Mouse (Mus musculus) heart, embryonic 13.5 days (tissue): ENCODE data around the gene Slbp. TPM values are rescaled to one million over a fixed set of nuclear protein-coding genes. Genes with fewer than 3 reads are reported as not detected.

Source experiments
- ATAC-seq: fragments of 200-750 bp; cut with Nextera tagmentation; 2 replicates; pipeline ENCODE4 v1.8.0; 2017; ENCODE audit warnings: moderate TSS enrichment; ENCODE audit not compliant: insufficient number of reproducible peaks, low FRiP score, low TSS enrichment; ENCODE audit errors: extremely low read depth
- H3K27ac ChIP-seq: fragments of 300-500 bp; sonication (generic); replicated peaks from 2 replicates; pipeline ENCODE4 v1.5.1; 2015; ENCODE audit warnings: moderate library complexity, mild to moderate bottlenecking, inconsistent platforms
- H3K27me3 ChIP-seq: fragments of 300-500 bp; sonication (generic); replicated peaks from 2 replicates; pipeline ENCODE4 v1.6.1; 2015; ENCODE audit warnings: mild to moderate bottlenecking, inconsistent platforms
- H3K36me3 ChIP-seq: fragments of 300-500 bp; sonication (generic); 2 replicates; pipeline ENCODE4 v1.6.1; 2015; ENCODE audit warnings: mild to moderate bottlenecking, inconsistent platforms
- H3K4me1 ChIP-seq: fragments of 300-500 bp; sonication (generic); 2 replicates; pipeline ENCODE4 v1.6.1; 2015; ENCODE audit warnings: inconsistent platforms
- H3K4me2 ChIP-seq: fragments of 300-500 bp; sonication (generic); 2 replicates; pipeline ENCODE4 v1.6.1; 2015; ENCODE audit warnings: inconsistent platforms, mild to moderate bottlenecking, moderate library complexity
- H3K4me3 ChIP-seq: fragments of 300-500 bp; sonication (generic); 2 replicates; pipeline ENCODE4 v1.5.1; 2015; ENCODE audit warnings: moderate library complexity, mild to moderate bottlenecking, inconsistent platforms
- H3K9ac ChIP-seq: fragments of 300-500 bp; sonication (generic); 2 replicates; pipeline ENCODE4 v1.6.1; 2015; ENCODE audit warnings: inconsistent platforms, mild to moderate bottlenecking, moderate library complexity
- H3K9me3 ChIP-seq: fragments of 300-500 bp; sonication (generic); 2 replicates; pipeline ENCODE4 v1.6.1; 2016; ENCODE audit warnings: inconsistent platforms
- WGBS: fragments of 180-500 bp; shearing (Covaris S2); methylation state at CpG from one replicate; pipeline ENCODE4 v1.1.7; 2015; ENCODE audit warnings: mixed read lengths; 5-methylcytosine and 5-hydroxymethylcytosine counted together
- polyA plus RNA-seq: library from polyadenylated mRNA; unstranded; fragments of >200 nt; fragmentation: Nextera tagmentation; extraction: Ambion mirVana; gene quantifications from 2 replicates; pipeline ENCODE4 v1.2.1, GENCODE M21; 2015

Gene Slbp
- polyA plus RNA-seq, 1 experiment from 2014 or later = 114 TPM

DNA sequence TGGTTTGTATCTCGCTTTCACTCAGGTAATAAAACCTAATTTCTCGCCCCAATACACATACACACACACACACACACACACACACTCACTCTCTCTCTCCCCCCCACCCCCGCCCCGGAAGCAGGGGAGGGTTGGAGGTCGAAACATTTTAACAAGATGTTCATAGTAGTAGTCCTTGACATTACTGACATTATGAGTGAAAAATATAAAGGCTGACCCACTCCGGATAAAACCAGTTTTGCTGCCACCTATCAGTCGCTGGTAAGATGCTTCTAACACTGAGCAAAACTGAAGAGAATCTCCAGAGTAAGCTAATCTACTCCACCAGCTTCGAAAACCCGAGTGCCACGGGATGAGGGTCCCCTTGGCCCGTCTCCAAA lies 843 bp downstream of the Slbp start:
- Histone ChIP-seq H3K9ac (peak overlapping the region; percentile 93), H3K4me3 (peak overlapping the region; percentile 73), H3K4me1 (peaks cover 49% of the 10 kb centered on the region), H3K27me3 (no peaks in the 10 kb centered on the region), H3K9me3 (no peaks in the 10 kb centered on the region), H3K27ac (peak overlapping the region; percentile 96), H3K36me3 (peaks cover 67% of the 10 kb centered on the region), H3K4me2 (peak overlapping the region; percentile 82)
- no peak for ATAC-seq
- WGBS = 0% methylated on average over 11 of the region's 11 CpGs

DNA sequence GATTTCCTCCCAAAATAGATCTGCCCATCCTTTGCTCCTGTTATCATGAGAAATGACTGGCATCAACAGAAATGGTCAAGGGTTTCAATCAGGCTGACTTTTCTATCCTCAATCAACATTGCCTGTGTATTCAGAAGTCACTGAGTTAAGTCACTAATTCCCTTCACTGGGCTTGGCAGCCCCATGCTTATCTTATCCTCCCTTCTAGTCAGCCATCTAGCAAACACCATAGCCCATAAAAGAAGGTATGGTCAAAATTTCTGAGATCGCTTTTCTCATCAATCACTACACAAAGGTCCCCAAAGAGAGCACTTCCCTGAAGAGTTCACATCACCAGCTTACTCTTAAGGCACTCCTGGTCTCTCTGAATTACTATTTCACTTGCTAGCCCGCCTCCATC lies 1.4 kb downstream of the Slbp start:
- H3K4me2 ChIP-seq = peak overlapping the region; percentile 82
- peak overlapping the region; percentile 93 for H3K9ac ChIP-seq
- peaks cover 72% of the 10 kb centered on the region for H3K36me3 ChIP-seq
- H3K27me3 ChIP-seq = no peaks in the 10 kb centered on the region
- peak overlapping the region; percentile 96 for H3K27ac ChIP-seq
- 8% methylated on average over 2 of the region's 2 CpGs for WGBS
- H3K9me3 ChIP-seq = no peaks in the 10 kb centered on the region
- peak overlapping the region; percentile 73 for H3K4me3 ChIP-seq
- no peak for ATAC-seq
- peaks cover 44% of the 10 kb centered on the region for H3K4me1 ChIP-seq

DNA sequence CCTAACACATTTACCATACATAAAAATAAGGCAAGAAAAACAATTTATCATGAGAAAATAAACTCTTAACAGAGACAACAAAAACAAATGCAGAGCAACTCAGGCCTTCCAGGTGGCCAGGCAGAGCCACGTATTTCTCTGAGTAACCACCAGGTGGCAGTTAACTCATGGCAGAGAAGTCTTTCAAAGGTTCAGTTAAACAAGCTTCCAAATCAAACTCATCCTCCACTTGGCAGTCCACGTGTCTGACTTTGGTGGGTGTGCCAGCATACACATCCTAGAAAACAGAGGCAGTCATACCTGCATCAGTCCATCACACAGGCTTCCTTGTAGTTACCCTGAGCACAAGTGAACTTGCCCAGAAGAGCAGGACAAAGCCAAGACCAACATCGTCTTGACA lies 11.7 kb downstream of the Slbp start:
- no peak overlapping the region for H3K4me2 ChIP-seq
- H3K4me1 ChIP-seq = peaks cover 3% of the 10 kb centered on the region; the same call in 1 of the 2 replicates
- H3K9me3 ChIP-seq = no peaks in the 10 kb centered on the region
- H3K4me3 ChIP-seq = no peak overlapping the region
- H3K9ac ChIP-seq = no peak overlapping the region
- no peaks in the 10 kb centered on the region for H3K27me3 ChIP-seq
- WGBS = 33% methylated on average over 3 of the region's 3 CpGs
- ATAC-seq = no peak
- H3K27ac ChIP-seq = no peak overlapping the region
- peaks cover 88% of the 10 kb centered on the region for H3K36me3 ChIP-seq

DNA sequence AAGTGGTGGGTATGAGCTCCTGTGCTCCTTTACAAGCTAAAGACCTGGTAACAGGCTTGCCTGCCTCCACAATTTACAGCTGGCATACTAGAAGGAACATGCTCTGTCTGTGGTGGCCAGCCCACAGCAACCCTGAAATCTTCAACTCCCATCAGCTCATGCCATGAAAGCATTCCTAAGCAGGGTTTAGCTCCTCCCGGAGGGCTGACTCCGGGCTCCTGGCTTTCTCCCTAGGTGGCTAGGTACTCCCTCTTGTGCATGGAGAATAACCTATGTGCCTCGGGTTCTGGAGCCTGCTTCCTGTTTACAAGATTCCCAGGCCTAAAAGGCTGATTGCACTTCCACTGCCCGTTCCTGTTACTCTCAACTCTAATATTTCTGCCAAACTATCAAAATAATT lies 13.5 kb downstream of the Slbp start:
- 46% methylated on average over 4 of the region's 4 CpGs for WGBS

DNA sequence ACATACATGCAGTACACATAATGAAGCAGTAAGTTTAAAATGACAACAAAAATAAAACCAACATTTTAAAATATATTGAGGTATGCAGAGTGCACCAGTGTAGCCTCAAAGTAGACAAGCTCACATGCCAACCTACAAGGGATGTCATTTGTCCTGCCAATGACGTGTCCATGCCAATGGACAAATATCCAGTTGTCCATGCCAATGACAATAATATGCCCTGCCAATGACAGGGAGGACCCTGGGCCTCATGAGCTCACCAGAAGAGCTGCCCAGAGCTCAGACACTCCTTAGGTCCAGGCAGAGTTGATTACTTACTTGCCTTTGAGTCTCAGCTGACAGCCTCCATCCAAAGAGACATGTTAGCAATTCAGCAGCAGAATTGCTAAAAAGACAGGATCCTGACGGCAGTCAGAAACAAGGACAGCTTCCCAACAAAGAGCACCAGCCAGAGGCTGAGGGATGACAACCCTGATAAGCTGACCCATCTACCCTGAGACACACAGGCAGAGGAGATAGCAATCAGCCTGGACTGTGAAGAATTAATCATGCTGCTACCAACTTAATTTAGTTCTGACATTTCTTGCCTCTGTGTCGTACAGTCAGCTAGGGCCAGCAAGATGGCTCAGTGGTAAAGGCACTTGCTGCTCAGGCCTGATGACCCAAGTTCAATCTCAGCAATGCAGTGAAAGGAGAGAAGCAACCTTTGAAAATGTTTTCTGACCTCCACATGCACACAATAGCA lies 14.6 kb downstream of the Slbp start:
- Histone ChIP-seq H3K4me2 (no peak overlapping the region), H3K36me3 (peaks cover 72% of the 10 kb centered on the region), H3K4me1 (peaks cover 3% of the 10 kb centered on the region; the same call in 1 of the 2 replicates), H3K27me3 (no peaks in the 10 kb centered on the region), H3K4me3 (no peak overlapping the region), H3K9me3 (no peaks in the 10 kb centered on the region), H3K27ac (no peak overlapping the region), H3K9ac (no peak overlapping the region)
- WGBS = 68% methylated on average over 3 of the region's 3 CpGs
- no peak for ATAC-seq

More for the DNA sequence above, 13.5 kb downstream of the Slbp start:
- Histone ChIP-seq H3K4me3 (no peak overlapping the region), H3K9ac (0 out of 2 replicates have a peak overlapping the region, but pooled peaks have one; percentile 37), H3K36me3 (peaks cover 83% of the 10 kb centered on the region), H3K27ac (no peak overlapping the region; the same call in 1 of the 2 replicates), H3K27me3 (no peaks in the 10 kb centered on the region), H3K4me1 (peaks cover 3% of the 10 kb centered on the region; the same call in 1 of the 2 replicates), H3K4me2 (no peak overlapping the region), H3K9me3 (no peaks in the 10 kb centered on the region)
- no peak for ATAC-seq

DNA sequence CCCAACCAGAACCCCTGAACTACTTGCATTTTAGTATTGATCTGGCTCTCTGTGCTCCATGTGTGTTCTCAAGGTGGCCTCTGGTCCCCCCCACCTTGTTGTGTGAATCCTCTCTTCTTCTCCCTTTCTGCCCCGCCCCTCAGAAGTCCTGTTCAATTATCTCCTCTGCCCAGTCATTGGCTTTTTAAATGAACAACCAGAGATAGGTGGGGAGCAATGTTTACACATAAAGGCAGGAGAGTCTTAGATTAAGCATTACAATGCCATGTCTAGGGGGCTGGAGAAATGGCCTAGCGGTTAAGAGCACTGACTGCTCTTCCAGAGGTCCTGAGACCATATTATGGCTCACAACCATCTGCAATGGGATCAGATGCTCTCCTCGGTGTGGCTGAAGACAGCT lies 17.0 kb downstream of the Slbp start:
- WGBS = 81% methylated on average over 3 of the region's 3 CpGs
- Histone ChIP-seq H3K4me2 (no peak overlapping the region), H3K36me3 (peaks cover 48% of the 10 kb centered on the region), H3K4me1 (peaks cover 8% of the 10 kb centered on the region), H3K9me3 (no peaks in the 10 kb centered on the region), H3K9ac (no peak overlapping the region), H3K27ac (no peak overlapping the region), H3K27me3 (no peaks in the 10 kb centered on the region), H3K4me3 (no peak overlapping the region)
- ATAC-seq = no peak

DNA sequence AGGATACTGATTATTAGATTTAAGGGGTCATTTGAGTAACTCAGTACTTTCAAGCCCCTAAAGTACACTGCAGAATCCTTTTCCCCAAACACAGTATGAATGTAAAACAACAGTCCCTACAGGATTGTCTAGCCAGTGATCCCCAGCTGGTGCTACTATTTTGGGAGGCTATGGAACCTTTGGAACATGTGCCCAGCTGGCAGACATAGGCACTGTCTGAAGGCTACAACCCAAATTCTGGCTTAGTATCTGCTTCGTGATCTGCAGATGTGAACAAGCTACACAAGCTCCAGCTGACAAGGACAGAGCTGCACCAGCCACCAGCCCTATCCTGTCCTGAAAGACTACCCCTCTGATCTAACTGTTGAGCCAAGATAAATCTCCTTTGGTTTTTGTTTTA lies 19.8 kb downstream of the Slbp start:
- H3K27ac ChIP-seq = no peak overlapping the region
- no peaks in the 10 kb centered on the region for H3K9me3 ChIP-seq
- H3K4me2 ChIP-seq = no peak overlapping the region
- peaks cover 25% of the 10 kb centered on the region for H3K36me3 ChIP-seq
- H3K4me1 ChIP-seq = peaks cover 19% of the 10 kb centered on the region
- no peaks in the 10 kb centered on the region for H3K27me3 ChIP-seq
- no peak overlapping the region for H3K4me3 ChIP-seq
- no peak for ATAC-seq
- WGBS = 76% methylated on average over 1 of the region's 1 CpGs
- no peak overlapping the region for H3K9ac ChIP-seq

DNA sequence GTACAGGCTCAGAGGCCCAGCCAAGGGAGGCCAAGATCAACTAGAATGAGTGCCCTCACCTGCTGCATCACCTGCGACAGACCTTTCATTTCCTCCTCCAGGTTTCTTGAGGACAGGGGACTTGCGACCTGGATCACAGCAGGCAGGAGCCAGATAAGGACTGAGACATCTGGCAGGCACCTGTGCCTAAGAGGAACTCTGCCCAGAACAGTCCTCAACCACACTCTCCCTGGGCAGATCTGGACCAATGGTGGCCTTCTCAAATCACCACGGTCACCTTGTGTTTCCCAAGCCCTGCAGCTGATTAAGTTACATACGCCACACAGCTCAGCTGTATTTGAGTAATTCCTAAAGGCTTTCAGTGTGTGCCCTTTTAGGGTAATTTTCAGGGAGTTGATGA lies 21.8 kb downstream of the Slbp start:
- H3K4me1 ChIP-seq = peaks cover 29% of the 10 kb centered on the region
- peak overlapping the region; percentile 84 for H3K27ac ChIP-seq
- no peaks in the 10 kb centered on the region for H3K9me3 ChIP-seq
- peaks cover 13% of the 10 kb centered on the region for H3K36me3 ChIP-seq
- no peaks in the 10 kb centered on the region for H3K27me3 ChIP-seq
- 56% methylated on average over 4 of the region's 4 CpGs for WGBS
- H3K4me3 ChIP-seq = peak overlapping the region; percentile 77
- H3K4me2 ChIP-seq = peak overlapping the region; percentile 87
- no peak for ATAC-seq
- peak overlapping the region; percentile 86 for H3K9ac ChIP-seq

DNA sequence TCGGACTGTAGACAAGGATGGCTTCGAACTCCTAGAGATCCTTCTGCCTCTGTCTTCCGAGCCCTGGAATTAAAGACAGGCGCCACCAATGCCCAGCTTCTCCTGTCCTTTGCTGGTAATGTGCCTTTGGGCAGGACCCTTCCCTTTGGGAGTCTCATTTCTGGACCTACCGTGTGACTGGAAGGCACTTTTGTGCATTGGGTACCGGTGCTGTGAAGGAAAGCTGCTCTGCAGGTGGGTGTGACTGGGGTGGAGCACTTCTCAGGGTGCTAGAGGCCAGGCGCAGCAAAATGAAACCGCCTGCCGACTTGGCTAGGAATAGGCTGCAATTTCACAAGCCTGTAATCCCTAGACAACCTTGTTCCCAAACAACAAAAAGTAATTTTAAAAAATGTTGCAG lies 22.3 kb downstream of the Slbp start:
- no peak for ATAC-seq

DNA sequence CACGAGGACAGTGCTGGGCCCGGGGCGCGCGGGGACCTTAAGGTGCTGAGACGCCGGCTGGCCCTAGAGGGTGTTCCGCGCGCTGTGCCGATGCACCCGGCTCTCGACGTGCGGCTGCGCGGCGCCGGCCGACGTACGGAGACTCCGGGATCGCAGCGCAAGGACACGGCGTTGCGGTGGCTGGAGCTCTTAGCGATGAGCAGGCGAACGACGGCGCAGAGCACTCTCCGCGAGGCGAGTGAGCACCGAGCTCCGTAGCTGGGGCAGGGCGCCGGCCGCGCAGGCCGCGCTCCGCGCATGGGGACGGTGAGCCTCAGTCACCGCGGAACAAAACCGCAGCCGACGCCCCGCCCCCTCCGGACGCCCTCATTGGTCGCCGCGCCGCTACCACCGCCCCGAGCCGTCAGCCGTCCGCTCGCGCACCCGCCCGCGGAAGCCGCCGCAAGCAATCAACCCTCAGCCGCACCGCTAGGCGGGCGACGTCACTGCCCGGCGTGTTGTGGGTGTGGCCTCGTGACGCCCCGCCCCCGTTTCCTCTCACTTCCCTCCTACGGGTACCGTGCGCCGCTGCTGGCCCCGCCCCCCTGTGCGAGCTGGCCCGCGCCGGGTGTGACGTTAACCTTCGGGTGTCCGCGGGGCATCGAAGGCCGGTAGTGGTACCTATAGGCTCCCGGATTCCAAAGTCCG lies 22.9 kb downstream of the Slbp start, which contains the start of the genes Fam53a and Gm9903:
TSS of gene Fam53a (minus strand) at position 335 of the 687 bp plus-strand sequence.
TSS of gene Gm9903 (plus strand) at position 625 of the 687 bp plus-strand sequence.
- WGBS = under 1% methylated on average over 98 of the region's 99 CpGs
- Histone ChIP-seq H3K36me3 (peaks cover 7% of the 10 kb centered on the region), H3K4me3 (peak within 1 kb of the TSS; percentile 77), H3K4me1 (peaks cover 29% of the 10 kb centered on the region), H3K4me2 (peak within 1 kb of the TSS; percentile 87), H3K9ac (peak within 1 kb of the TSS; percentile 91), H3K27me3 (no peaks in the 10 kb centered on the region), H3K9me3 (no peaks in the 10 kb centered on the region), H3K27ac (peak within 1 kb of the TSS; percentile 91)
- ATAC-seq = peak; percentile 95

More for the DNA sequence above, 22.3 kb downstream of the Slbp start:
- Histone ChIP-seq H3K4me3 (peak overlapping the region; percentile 77), H3K27ac (peak overlapping the region; percentile 84), H3K4me1 (peaks cover 29% of the 10 kb centered on the region), H3K9me3 (no peaks in the 10 kb centered on the region), H3K36me3 (peaks cover 10% of the 10 kb centered on the region), H3K4me2 (peak overlapping the region; percentile 87), H3K27me3 (no peaks in the 10 kb centered on the region), H3K9ac (peak overlapping the region; percentile 86)
- WGBS = 1% methylated on average over 9 of the region's 9 CpGs

DNA sequence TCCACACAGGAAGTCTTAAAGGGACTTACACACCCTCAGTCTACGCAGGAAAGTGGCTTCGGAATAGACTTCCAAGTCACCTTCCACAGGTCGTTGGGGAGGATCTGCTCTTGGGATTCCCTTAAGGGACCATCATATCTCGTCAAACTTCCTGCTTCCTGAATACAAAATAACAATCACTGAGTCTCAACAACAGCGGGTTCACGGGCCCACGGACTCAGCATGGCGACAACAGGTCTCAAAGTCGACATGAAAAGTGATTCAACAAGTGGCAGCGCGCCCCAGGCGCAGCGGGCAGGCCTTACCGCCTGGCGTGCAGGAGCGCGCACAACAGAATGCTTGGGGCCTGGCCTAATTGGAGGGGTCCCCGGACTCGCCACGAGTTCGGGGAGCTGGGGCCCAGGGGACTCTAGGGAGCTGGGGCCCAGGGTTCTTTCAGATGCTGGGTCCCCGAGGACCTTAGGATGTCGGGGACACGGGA lies 23.5 kb downstream of the Slbp start:
- Histone ChIP-seq H3K4me2 (peak overlapping the region; percentile 87), H3K9me3 (no peaks in the 10 kb centered on the region), H3K4me1 (peaks cover 29% of the 10 kb centered on the region), H3K9ac (peak overlapping the region; percentile 91), H3K27me3 (no peaks in the 10 kb centered on the region), H3K36me3 (peaks cover 7% of the 10 kb centered on the region), H3K27ac (peak overlapping the region; percentile 91), H3K4me3 (peak overlapping the region; percentile 77)
- WGBS = under 1% methylated on average over 24 of the region's 24 CpGs
- ATAC-seq = no peak
